Comparison of ENCODE assay signal across 8 mouse cellular contexts in genomic region chr1:192798212-192799164, GRCm38 (mm10). TPM values are rescaled to one million over a fixed set of nuclear protein-coding genes. Genes with fewer than 3 reads are reported as not detected.
DNase-seq lines count a peak whose midpoint lies in the region; ATAC-seq and TF ChIP-seq lines count a peak whose summit lies in the region.

No protein-coding gene starts in this region.

- peak; percentile 88 for DNase-seq in lung, embryonic 14.5 days
- DNase-seq in lung, postnatal 25 days (ENCODE audit: low spot score) = no peak
- peak; percentile 72 for DNase-seq in gastrocnemius, postnatal 10 days
- DNase-seq in intestine, embryonic 14.5 days (ENCODE audit: low spot score) = no peak
- peak; percentile 89 for DNase-seq in skeletal muscle tissue, adult 2 months (ENCODE audit: low read depth, low spot score)
- no peak for DNase-seq in right cerebral cortex, postnatal 14 days
- DNase-seq in thymus, postnatal 4 days = no peak
- no peak for DNase-seq in spleen, adult 18-20 months

- 0 out of 2 replicates have a peak, but pooled peaks have one; percentile 6 for TF ChIP-seq CTCF in lung, embryonic 14.5 days (IDR thresholded peaks at IDR 0.05; ENCODE audit: low read depth)

- no peak overlapping the region for H3K4me2 ChIP-seq in lung, embryonic 14.5 days
- no peak overlapping the region for H3K4me2 ChIP-seq in intestine, embryonic 14.5 days (ENCODE audit: low read length)

- WGBS in lung, embryonic 14.5 days = 40% methylated on average over 16 of the region's 16 CpGs
- 61% methylated on average over 16 of the region's 16 CpGs for WGBS in intestine, embryonic 14.5 days

- no peak overlapping the region for H3K9ac ChIP-seq in lung, embryonic 14.5 days
- no peak overlapping the region for H3K9ac ChIP-seq in intestine, embryonic 14.5 days (ENCODE audit: low read length)

- peak overlapping the region; percentile 88 for H3K27ac ChIP-seq in lung, embryonic 14.5 days (ENCODE audit: low read depth)
- H3K27ac ChIP-seq in intestine, embryonic 14.5 days (ENCODE audit: low read depth) = peak overlapping the region; percentile 66

- peak; percentile 77 for ATAC-seq in lung, embryonic 14.5 days (ENCODE audit: insufficient read depth)
- 0 out of 2 replicates have a peak, but pooled peaks have one; percentile 58 for ATAC-seq in intestine, embryonic 14.5 days (replicated peaks; ENCODE audit: low FRiP score, low TSS enrichment, low read depth)

- no peaks in the 10 kb centered on the region for H3K9me3 ChIP-seq in lung, embryonic 14.5 days (ENCODE audit: low read depth, low read length)
- H3K9me3 ChIP-seq in intestine, embryonic 14.5 days (ENCODE audit: control insufficient read depth, low read length) = no peaks in the 10 kb centered on the region

- no peak overlapping the region for H3K4me3 ChIP-seq in lung, embryonic 14.5 days (ENCODE audit: low read depth, low read length)
- H3K4me3 ChIP-seq in intestine, embryonic 14.5 days (ENCODE audit: low read depth, low read length) = no peak overlapping the region

- H3K27me3 ChIP-seq in lung, embryonic 14.5 days (ENCODE audit: insufficient read depth, low read length) = no peaks in the 10 kb centered on the region
- no peaks in the 10 kb centered on the region for H3K27me3 ChIP-seq in intestine, embryonic 14.5 days (replicated peaks; ENCODE audit: control insufficient read depth, insufficient read depth, low read length)

- peaks cover 21% of the 10 kb centered on the region for H3K4me1 ChIP-seq in lung, embryonic 14.5 days (ENCODE audit: insufficient read depth)
- H3K4me1 ChIP-seq in intestine, embryonic 14.5 days (replicated peaks; ENCODE audit: control insufficient read depth, insufficient read depth, low read length) = peaks cover 31% of the 10 kb centered on the region

- no peaks in the 10 kb centered on the region for H3K36me3 ChIP-seq in lung, embryonic 14.5 days (ENCODE audit: insufficient read depth)
- no peaks in the 10 kb centered on the region for H3K36me3 ChIP-seq in intestine, embryonic 14.5 days (ENCODE audit: control insufficient read depth, insufficient read depth, low read length)

RNA-seq across cellular contexts. Expression of gene Hhat, which starts 27.5 kb away (rescaled TPM):
- polyA plus RNA-seq in lung, embryonic 14.5 days (2014; fragmentation: Nextera tagmentation; extraction: Ambion mirVana) = 12.8 and 12.9 TPM in 2 replicates
- 1 to 10 TPM; 1.7 to 4.5 TPM for total RNA-seq in gastrocnemius, postnatal 10 days (2021)
- polyA plus RNA-seq in intestine, embryonic 14.5 days (2014; fragmentation: Nextera tagmentation; extraction: Ambion mirVana) = 14.1 and 15.0 TPM in 2 replicates

RNA-seq across cellular contexts. Expression of gene Sertad4, which starts 57.1 kb away (rescaled TPM):
- polyA plus RNA-seq in lung, embryonic 14.5 days (2014; fragmentation: Nextera tagmentation; extraction: Ambion mirVana) = 22.8 and 23.5 TPM in 2 replicates
- 10 to 100 TPM; 11.4 to 17.5 TPM for total RNA-seq in gastrocnemius, postnatal 10 days (2021)
- polyA plus RNA-seq in intestine, embryonic 14.5 days (2014; fragmentation: Nextera tagmentation; extraction: Ambion mirVana) = 20.2 and 20.7 TPM in 2 replicates

Comparison
In these comparisons a context has a peak if more than half of its experiments do, and no peak if none do; other contexts are left out.
1. DNase-seq: peak in lung, embryonic 14.5 days (single experiment), gastrocnemius, postnatal 10 days (single experiment) and skeletal muscle tissue, adult 2 months (single experiment); none in lung, postnatal 25 days (single experiment), intestine, embryonic 14.5 days (single experiment), right cerebral cortex, postnatal 14 days (single experiment), thymus, postnatal 4 days (single experiment) and spleen, adult 18-20 months (0 of 2).